Mouse (Mus musculus) CD8-positive naive resting alpha-beta T cell, adult 2 months (primary cell): Measurements from ENCODE around the gene Ifit1bl2.

ENCODE experiments used
- DNase-seq, 2 experiments: peaks; one replicate each; pipeline ENCODE4 v3.0.0; 2022; ENCODE audit warnings: low read depth in 2 of 2, low spot score in 2 of 2

The Ifit1bl2 gene

DNA sequence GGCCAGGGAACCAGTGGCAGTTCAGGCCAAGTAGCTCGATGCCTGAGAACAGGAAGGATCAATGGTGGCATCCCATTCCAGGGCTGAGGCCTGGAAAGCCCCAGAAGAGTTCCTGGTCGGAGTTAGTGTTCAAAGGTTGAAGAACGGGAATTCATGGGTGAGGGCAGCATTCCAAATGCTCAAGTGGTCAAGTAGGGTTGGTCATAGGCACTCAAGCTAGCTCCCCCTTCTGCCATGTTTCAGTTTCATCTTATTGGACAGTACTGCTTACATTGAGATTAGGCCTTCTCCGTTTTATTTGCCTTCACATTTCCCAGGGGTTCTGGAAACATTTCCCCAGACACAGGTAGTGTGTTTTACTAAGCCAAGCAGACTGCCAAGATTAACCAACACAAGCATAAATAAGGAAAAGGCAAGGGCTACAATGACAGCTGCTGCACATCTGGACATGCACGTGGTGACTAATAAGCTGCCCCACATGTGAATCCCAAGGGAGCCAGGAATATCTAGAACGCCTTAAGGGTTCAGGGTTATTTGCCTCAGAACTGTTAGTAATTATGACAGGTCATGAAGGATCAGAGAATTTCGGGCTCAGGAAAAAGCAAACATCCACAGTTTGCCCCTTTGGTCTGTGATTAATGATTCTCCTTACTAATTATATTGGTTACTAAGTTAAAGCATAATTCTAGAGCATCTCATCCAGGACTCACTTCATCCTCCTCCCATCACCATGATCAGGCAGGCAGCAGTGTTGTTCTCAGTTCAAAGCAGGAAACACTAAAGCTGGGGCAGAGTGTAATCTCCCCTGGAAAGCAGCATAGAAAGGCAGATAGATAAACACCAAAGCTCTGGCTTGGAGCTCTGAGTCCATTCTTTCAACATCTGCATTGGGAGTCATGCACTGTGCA lies 71.3 kb downstream of the Ifit1bl2 start:
- no peak for DNase-seq
